Mouse (Mus musculus): ENCODE measurements at regions not wholly inside any gene's neighbourhood (a gene's known extent, or its start where the extent isn't known, plus 50 kb on each side); places are given as distances from the start of the nearest gene placed in this dataset.

DNA sequence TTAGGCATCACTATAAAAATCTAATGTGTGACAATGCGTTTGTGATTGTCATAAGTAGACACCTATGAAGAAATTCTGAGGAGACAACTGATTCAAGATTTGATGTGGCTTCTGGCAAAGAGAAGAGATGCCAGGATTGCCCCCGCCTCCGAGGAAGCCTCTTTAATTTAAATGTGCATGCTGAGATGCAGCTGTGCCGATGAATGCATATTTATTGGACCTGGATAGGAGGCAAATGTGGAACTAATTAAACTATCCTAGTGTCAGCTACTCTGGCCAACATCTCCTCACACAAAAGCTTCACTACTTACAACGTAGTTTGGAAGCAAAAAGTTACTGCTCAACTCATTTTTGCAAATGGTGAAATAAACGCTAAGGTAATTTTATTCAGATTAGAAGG is 173.4 kb upstream of the Dph6 start:
- CTCF ChIA-PET: no interaction called here

DNA sequence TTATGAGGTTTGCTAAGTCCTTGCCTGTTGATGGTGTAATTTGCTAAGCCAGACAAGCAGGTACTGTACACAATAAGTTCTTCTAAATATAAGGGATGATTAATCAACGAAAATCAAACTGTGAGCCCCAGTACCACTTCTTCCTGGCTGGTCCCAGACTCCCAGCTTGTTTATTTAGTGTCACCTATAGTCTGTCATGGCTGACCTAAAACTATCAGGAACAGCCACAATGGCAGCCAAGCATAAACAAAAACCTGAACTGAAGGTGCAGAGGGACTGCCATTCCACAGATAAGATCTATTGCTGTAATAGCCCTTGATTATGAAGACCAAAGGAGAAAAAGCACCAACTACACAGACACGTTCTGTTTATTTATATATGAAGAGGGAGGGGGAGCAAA is 180.9 kb upstream of the Dph6 start:
- CTCF ChIA-PET: no interaction called here

DNA sequence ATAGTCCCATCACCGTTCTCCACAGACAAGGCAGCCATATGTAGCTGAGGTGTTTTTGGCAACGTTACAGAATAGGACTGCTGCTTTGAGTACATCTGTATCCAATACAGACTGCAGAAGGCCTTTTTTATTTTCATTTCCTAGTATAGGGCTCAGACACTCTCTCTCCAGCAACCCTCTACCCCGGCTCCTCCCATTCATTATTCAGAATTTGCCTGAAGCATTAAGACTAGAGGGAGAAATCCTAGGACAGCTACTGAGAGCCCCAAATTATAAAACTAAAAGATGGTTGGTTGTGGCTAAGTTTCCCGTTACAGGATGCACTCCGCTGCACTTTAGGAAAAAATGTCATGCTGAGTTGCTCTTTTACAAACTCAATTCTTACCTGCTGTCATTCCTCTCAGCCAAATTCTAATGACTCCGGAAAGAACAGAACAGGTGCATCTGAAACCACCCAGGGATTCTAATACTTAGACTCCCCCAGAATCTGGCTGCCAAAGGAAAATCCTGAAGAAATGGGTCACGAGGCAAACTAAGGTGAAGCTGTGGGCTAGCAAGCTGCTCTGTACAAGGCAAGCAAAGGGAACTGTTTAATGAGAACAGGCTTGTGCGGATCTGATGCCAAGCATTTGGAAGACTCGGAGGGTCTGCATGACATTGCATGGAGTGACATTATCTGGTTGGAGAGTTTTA is 189.1 kb upstream of the Dph6 start:
- CTCF ChIA-PET: no interaction called here

DNA sequence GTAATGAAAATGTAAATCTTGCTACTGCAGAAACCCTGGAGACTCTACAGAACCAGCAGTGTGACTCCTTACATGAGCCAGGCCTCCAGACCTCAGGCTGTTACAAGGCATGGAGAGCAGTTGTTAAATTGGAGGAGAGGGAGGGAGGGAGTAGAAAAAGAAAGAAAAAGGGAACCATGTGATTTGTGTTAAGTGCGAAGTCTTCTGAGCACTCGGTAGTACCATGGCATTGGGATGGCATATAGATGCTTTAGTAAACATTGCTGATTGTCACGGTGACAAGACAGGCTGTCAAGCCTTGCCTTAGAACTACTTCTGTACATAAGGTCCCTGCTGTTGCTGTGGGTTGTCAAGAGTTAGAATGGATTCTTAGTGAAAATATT is 189.6 kb upstream of the Dph6 start:
- CTCF ChIA-PET: no interaction called here

DNA sequence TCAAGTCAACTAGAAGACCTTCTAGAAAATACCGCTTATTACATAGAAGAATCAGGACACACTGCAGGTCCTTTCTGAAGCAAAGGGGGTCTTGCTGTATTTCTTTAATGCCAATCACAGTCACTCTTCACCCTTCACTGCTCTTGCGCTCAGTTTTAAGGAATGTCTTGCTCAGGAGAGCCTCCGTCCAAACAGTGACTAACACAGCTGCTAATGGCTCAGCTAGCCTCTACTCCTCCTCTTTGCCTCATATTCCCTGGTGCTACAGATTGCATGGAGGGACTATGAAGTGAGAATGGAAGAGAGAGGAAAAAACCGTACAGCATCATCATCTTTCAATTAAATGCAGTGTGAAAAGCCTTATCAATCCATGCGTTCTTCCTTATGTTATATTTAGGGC is 193.7 kb upstream of the Dph6 start:
- CTCF ChIA-PET: interaction anchor here (0.6 kb wide), 1 partner anchor 922 kb away, joined by 3 read pairs; no protein-coding TSS in a partner anchor

DNA sequence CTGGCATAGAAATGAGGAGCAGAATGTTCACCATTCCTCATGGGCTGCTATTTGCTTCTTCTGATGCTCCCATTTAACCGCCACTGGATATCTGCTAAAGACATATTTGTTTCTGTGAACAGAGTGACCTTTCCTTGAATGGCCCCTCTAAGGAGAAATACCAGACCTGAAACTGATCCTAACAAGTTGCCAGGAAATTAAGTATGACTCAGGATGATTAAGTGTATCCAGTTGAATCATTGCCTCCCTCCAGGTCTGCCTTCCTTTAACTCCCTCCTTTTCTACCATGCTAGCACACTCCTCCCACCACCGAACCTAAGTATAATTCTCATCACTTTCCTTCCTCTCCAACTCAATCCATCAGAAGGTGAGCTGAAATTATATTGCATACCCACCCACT is 194.2 kb upstream of the Dph6 start:
- CTCF ChIA-PET: no interaction called here

DNA sequence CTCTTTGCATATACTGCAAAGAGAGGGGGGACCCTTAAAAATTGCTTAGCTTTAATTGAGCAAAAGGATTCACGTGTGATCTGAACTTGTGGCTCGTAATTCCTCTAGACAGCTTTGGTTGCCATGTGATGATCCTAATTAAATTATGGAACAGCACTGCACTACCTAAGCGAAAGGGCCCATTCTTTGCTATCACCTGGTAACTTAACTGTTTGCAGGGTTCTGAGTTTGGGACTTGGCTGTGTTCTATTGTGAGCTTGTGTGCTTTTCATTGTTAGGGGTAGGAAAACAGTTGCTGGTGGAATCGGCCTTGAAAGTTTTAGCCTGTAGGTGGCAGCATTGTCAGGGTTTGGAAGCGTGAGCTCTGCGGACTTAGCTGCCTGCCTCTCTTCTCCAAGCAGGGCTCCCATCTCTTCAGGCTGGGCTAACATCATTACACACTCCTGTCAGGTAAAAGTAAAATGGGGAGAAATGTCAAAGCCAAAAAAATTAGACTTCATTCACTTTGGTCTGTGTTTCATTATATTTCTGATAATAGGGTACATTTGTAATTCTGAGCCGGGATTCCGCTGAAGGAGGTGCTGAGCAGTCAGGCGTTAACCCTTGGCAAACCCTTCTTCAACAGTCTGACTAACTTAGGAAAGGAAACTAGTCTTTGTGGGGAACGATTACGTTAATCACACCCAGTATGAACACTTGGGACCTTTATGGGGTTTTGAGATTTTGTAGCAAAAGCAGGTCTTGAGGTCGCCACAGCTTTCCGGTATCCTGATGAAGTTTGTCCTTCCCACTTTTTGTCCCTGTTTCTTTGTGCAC is 199.2 kb upstream of the Dph6 start:
- CTCF ChIA-PET: no interaction called here

DNA sequence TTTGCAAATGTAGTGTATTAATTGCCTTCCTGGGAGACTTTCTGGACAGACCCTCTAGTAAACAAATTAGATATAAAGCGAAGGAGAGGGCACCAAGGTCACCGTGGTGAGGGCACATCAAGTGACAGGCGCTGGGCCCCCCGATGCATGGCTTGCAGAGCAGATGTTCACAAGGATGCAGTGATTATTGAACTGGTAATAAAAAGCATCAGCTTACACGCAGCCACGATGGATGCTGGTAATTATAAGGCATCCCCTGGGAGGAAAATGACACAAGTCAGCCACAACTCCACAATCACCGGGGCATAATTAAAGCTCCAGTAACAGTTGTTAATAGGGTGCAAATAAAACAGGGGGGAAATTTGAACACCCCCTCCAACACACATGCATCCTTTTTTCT is 217.5 kb upstream of the Dph6 start:
- CTCF ChIA-PET: no interaction called here

DNA sequence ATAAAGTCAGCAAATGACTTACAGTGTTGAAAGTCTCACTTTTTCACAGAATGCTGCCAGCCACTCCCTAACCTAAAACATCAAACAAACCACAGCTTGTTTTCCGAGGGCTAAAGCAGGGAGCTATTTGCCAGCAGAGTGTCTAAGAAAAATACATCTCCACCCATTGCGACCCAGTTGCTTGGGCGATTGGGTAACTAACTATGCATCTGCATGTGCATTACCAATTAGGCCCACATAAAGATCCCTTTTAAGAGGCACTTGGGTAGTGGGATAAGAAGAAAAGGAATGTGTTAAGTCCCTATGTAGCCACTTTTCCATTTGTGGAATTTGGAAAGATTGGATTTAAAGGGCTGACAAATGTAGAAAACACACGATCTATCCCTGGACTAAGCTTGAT is 218.3 kb upstream of the Dph6 start:
- CTCF ChIA-PET: no interaction called here

DNA sequence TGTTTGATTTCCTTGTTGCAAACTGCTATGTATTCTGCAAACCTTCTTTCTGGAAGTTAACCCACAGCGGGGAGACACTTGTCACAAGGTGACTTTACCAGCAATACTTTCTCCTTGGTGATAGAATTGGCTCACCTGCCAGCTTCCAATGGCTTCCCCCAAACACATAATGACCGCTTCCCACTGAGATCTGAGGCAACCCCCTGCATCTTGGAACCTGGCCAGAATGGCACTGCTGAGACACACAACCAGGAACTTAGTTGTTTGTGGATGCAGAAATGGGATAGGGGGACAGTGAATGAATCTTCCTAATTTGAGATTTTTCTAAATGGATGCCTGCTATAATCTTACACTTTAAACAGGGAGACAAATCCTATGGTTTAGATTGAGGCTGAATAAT is 224.3 kb upstream of the Dph6 start:
- CTCF ChIA-PET: interaction anchor here (0.6 kb wide), 1 partner anchor 560 kb away, joined by 3 read pairs; no protein-coding TSS in a partner anchor

DNA sequence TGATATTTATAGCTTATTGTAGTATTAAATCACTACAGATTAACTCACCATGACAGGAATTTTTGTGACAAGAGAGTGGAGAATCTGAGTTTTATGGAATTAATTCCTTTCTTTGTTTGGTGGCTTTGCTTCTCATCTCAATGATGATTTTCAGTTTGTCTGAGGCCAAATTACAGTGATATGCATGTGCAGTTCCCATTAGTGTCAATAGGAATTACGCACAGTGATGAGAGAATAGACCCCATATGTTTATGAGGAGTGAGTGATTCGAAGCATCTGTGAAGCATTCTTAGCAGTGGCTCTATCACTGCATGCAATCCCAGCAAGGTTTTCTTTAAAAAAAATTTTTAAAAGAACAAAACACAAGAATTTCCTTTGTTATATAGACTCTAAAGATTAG is 225.0 kb upstream of the Dph6 start:
- CTCF ChIA-PET: no interaction called here

DNA sequence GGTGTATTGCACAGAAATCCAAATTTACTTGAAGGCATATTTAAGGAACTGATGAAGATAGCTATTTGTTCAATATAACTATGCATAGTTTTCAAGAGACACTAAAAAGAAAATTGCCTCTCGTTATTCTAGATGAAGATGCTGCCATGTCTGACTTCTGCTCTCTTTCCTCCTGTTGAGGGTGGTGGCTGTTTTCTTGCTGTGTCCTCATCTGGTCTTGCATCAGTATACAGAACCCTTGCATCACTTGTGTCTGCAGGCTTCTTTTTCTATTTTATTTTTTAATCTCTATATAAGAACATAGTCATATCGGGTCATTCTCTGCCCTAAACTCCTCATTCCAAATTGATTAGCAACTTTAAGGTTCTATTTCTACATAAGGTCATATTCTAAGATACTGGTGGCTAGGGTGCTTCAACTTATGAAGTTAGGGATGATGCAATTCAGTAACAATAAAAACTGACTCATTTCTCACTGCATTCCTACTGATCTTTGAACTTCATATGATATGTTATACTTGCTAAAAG is 231.0 kb upstream of the Dph6 start:
- CTCF ChIA-PET: no interaction called here

DNA sequence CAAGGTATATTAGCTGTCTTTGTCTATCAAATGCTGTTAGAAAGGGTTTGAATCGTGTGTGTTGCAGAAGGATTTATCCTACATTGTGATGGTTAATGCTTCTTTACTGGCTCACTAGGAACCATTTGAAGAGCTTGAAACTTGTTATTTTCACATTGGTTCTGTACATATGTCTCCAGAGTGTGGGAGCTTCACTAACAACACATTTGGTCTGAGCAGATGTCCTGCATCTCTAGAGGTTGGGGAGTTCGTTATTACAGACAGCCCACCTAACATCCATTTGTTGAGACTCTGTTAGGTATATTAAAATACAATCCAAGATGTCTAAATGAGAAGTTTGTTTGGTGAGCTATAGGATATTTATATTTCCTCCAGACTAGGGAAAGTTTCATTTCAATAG is 244.0 kb upstream of the Dph6 start:
- CTCF ChIA-PET: no interaction called here

DNA sequence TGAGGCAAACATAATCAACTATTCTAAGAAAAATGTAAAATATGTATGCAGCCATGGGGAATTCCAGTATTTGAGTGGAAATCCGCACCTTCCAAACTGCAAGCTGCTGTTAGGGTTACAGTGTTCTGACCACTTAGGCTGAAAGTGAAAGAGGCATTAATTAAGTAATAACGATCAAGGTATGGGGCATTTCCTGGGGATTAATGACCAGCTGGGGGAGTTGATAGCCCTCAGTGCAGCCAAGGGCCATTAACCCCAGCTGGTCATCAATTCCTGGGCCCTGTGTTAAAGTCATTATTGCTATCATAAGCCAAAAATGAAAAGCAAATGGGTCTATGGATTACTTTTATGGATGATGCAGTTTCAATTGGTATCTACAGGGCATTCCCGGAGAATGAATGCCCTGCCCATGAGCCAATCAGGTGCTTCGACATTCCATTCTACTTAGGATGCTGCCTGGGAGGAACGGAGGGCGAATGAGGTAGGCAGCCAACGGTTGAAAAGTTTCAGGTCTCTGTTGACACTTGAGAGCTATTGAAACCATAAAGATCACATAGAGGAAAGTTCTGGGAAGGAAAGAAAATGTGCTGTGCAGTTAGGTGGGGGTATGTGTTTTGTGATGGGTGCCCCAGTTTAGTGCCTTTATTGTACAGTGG is 257.2 kb upstream of the Dph6 start:
- CTCF ChIA-PET: no interaction called here

DNA sequence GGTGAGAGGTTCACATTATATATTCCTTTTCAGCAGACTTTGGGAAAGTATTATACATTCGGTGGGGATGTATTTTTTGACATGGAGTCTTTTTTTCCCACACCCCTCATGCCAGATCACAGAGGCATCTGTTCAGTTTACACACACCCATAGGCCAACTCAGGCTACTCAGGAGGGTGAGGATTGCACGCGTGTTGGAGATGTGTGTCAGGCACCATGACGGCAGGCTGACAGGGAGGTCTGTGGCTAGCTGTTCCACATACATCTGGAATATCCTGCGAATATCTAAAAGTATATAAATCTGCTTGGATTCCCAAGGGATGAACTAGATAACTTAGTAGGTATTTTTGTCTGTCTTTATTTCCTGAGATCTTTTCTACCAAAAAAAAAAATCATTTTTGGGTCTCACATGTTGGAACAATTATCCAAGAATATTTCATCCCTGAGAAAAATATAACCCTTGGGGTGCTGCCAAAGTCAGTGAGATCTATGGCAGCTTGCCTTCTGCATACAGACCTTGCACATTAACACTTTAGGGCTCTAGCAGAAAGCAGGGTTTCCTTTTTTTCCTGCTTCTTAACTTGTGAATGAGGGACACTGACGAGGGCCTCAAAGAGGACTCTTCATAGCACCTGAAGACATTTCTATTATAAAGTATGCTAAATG is 260.4 kb upstream of the Dph6 start:
- CTCF ChIA-PET: no interaction called here

DNA sequence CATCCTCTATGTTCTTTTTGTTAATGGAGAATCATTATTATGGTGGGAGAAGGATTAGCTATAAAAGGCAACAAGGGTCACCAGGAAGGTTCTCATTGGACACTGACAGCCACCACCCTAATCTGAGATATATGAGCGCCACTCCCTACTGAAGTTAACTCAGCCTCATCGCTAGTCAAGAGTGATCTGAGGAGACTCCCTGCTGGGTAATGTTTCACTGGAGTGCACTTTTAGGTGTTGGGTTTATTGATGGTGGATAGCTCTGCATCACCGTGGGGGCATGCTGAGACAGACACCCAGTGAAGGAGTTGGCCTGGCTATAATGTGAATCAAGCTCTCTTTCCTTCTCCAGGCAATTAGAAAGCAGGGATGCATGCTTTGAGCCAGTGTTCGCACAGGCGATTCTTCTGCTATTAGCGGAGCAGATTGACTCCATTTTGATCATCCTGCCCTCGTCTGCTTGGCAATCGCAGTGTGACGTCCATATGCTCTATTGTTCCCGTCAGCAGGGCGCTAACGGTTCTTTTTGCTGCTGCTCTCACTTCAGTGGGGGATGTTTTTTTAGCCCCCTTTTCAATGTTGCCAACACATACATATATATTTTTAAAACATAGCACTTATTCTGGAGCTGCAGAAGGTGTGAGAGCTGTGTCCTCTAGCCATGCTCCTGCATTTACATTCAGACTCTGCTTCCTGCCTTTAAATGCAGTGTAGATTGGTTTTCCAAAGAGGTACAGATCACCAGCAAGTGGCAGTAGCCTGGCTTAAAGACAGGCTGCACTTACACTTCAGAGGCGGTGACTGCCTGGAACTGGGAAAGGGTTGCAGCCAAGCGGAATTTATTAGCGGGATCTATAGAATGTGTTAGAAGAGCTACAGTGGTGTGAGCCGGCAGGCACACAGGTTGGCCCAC is 263.9 kb upstream of the Dph6 start:
- CTCF ChIA-PET: no interaction called here

DNA sequence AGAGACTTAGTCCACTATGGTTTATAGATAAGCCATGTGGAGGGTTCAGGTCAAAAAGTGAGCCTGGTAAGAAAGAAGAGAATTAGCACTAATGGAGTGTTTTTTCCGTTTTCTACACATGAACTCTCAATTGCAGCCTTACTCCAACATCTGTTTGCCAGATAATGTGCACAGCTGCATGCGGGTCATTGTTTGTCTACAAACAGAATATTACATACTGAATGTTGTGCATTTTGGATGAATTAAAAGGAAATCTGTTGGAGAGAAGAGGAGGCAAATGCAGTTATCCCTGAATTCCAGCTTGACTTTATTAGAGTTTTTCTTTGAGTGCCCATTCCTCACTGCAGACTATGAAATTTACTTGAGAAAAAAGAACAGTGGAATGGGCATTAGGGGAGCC is 269.1 kb upstream of the Dph6 start:
- CTCF ChIA-PET: interaction anchor here (0.5 kb wide), 1 partner anchor 144 kb away, joined by 10 read pairs; no protein-coding TSS in a partner anchor

DNA sequence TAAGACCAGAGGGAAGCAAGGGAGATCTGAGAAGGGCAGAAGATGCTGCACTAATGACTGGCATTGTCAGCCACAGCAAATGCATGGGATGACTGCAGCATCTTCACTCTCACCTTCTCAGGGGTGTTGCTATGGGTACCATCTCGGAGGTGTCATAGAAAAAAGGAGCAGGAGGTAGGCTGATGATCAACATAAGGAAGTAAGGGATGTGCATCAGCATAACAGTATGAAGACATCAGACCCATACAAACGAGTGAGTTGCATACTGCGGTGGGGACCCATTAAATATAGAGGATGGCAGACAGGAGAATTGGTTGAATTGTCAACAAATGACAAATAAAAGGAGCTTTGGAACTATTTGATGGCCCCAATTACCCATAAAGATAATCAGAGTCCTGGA is 280.7 kb upstream of the Dph6 start:
- CTCF ChIA-PET: no interaction called here

DNA sequence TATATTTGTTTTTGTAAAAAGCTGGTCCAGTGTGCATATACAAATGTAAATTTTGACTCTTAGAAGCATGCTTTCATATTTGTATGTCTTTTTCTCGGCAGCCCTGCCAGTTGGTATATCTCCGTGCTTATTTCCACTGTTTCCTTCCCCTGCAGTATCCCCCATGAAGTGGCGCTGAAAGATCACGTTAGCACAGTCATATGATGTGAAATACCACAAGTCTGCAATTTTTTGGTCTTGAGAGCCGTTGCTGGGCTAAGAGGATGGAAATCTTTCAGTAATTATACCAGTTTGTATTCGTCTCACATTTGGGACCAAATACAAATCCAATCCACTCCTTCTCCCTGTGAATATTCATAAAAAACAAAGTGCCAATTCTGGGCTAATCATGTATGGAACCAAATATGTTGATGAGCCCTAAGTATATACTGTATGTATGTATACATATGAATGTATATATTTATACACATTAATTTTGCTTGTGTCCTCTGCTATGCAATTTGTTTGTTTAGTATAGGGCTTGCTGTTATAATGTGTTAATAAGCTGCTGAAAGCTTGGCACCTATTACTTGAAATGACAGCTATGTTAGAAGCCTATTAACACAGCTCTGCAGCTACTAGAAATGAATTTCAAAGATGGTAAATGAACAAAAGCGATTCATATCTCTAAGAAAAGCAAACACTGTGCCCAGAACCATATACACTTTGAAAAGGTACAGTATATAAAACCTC is 283.8 kb upstream of the Dph6 start:
- CTCF ChIA-PET: no interaction called here

DNA sequence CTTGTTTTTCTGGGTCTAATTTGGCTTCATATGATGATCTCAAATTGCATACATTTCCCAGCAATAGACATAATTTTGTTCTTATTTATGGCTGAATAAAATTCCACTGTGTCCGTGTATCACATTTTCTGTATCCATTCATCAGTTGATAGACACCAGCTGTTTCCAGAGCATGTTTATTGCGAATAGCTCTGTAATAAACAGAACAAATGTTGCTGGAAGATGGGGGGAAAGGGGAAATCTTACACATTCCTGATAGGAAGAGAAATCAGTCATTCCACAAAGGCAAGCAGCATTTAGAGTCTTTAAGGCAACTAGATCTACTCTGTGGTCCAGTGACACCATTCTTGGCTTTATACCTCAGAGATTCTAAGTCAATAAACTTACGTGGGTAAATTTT is 311.3 kb upstream of the Dph6 start:
- CTCF ChIA-PET: interaction anchor here (0.6 kb wide), 1 partner anchor 449 kb away, joined by 3 read pairs; no protein-coding TSS in a partner anchor

DNA sequence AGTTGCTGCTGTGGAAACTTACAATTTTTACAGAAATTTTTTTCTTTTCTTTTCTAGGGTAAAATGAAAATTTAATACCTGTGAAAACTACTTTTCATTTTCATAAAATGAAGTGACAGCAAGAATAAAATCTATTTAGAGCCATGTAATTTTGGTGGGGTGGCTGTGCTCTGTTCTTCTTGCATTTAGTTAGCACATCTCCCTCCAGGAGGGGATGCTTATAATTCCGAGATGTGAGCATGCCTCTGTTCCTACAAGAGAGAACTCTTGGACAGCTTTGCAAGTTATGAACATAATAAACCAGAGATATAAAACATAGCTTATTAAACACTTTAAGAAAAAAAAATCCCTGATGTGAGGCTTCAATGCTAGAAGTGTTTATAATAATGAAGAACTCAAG is 313.9 kb upstream of the Dph6 start:
- CTCF ChIA-PET: no interaction called here
